Mouse (Mus musculus): ENCODE results near the gene Gphn. TPM values are rescaled to one million over a fixed set of nuclear protein-coding genes. Genes with fewer than 3 reads are reported as not detected.

Gphn gene
- 20.9 and 23.5 TPM in 2 replicates for polyA plus RNA-seq (2016; fragmentation: Nextera tagmentation; extraction: Ambion mirVana)

GRCm38 (mm10) chr12:78225707-78226518 is at the start of gene Gphn:
Gene Gphn, plus strand, starts transcription at chr12:78226379.
- Histone ChIP-seq H3K9ac (replicated peaks) (peak within 1 kb of the TSS; percentile 81), H3K27ac (replicated peaks) (peak within 1 kb of the TSS; percentile 98), H3K9me3 (no peaks in the 10 kb centered on the region), H3K4me3 (peak within 1 kb of the TSS; percentile 78), H3K36me3 (no peaks in the 10 kb centered on the region), H3K4me1 (peaks cover 4% of the 10 kb centered on the region), H3K4me2 (replicated peaks) (peak within 1 kb of the TSS; percentile 70), H3K27me3 (no peaks in the 10 kb centered on the region)
- ATAC-seq (ENCODE audit: low FRiP score, low read depth): peak; percentile 97
- WGBS: under 1% methylated on average over 69 of the region's 70 CpGs

GRCm38 (mm10) chr12:78181452-78181851 is 44.7 kb upstream of the Gphn start:
- 70% methylated on average over 2 of the region's 2 CpGs for WGBS
- Histone ChIP-seq H3K4me3 (no peak overlapping the region), H3K27ac (replicated peaks) (no peak overlapping the region), H3K9me3 (no peaks in the 10 kb centered on the region), H3K36me3 (no peaks in the 10 kb centered on the region), H3K9ac (replicated peaks) (no peak overlapping the region), H3K4me1 (no peaks in the 10 kb centered on the region; the same call in 1 of the 2 replicates), H3K4me2 (replicated peaks) (no peak overlapping the region), H3K27me3 (no peaks in the 10 kb centered on the region)
- ATAC-seq (ENCODE audit: low FRiP score, low read depth): no peak

GRCm38 (mm10) chr12:78193942-78194341 is 32.2 kb upstream of the Gphn start, which contains the start of gene Gm6657:
Gene Gm6657, plus strand, starts transcription at chr12:78194242.
- Histone ChIP-seq H3K4me1 (no peaks in the 10 kb centered on the region), H3K27me3 (no peaks in the 10 kb centered on the region), H3K36me3 (no peaks in the 10 kb centered on the region), H3K9ac (replicated peaks) (no peak within 1 kb of the TSS), H3K4me3 (no peak within 1 kb of the TSS), H3K9me3 (no peaks in the 10 kb centered on the region), H3K4me2 (replicated peaks) (no peak within 1 kb of the TSS), H3K27ac (replicated peaks) (no peak within 1 kb of the TSS)
- ATAC-seq (ENCODE audit: low FRiP score, low read depth): no peak

- no peaks in the 10 kb centered on the region for H3K9me3 ChIP-seq
- H3K9ac ChIP-seq (replicated peaks): no peak overlapping the region
- 60% methylated on average over 2 of the region's 2 CpGs for WGBS
- no peak for ATAC-seq (ENCODE audit: low FRiP score, low read depth)
- no peaks in the 10 kb centered on the region for H3K27me3 ChIP-seq
- H3K4me3 ChIP-seq: no peak overlapping the region
- H3K4me1 ChIP-seq: no peaks in the 10 kb centered on the region
- no peak overlapping the region for H3K4me2 ChIP-seq (replicated peaks)
- H3K36me3 ChIP-seq: no peaks in the 10 kb centered on the region
- no peak overlapping the region for H3K27ac ChIP-seq (replicated peaks)
Observed at GRCm38 (mm10) chr12:78195368-78195767, 30.8 kb upstream of the Gphn start.

GRCm38 (mm10) chr12:78203646-78204045 is 22.5 kb upstream of the Gphn start:
- no peak for ATAC-seq (ENCODE audit: low FRiP score, low read depth)

GRCm38 (mm10) chr12:78205915-78206570 is 20.1 kb upstream of the Gphn start:
- no peaks in the 10 kb centered on the region for H3K27me3 ChIP-seq
- H3K4me2 ChIP-seq (replicated peaks): 0 out of 2 replicates have a peak overlapping the region, but pooled peaks have one; percentile 15
- H3K27ac ChIP-seq (replicated peaks): no peak overlapping the region
- no peaks in the 10 kb centered on the region for H3K9me3 ChIP-seq
- no peak overlapping the region for H3K9ac ChIP-seq (replicated peaks)
- H3K4me3 ChIP-seq: no peak overlapping the region
- H3K36me3 ChIP-seq: no peaks in the 10 kb centered on the region
- no peaks in the 10 kb centered on the region for H3K4me1 ChIP-seq
- no peak for ATAC-seq (ENCODE audit: low FRiP score, low read depth)
- WGBS: 13% methylated on average over 5 of the region's 5 CpGs

More at GRCm38 (mm10) chr12:78203646-78204045, 22.5 kb upstream of the Gphn start:
- H3K4me2 ChIP-seq (replicated peaks): no peak overlapping the region
- H3K36me3 ChIP-seq: no peaks in the 10 kb centered on the region
- no peak overlapping the region for H3K27ac ChIP-seq (replicated peaks)
- 64% methylated on average over 5 of the region's 5 CpGs for WGBS
- H3K27me3 ChIP-seq: no peaks in the 10 kb centered on the region
- H3K9ac ChIP-seq (replicated peaks): no peak overlapping the region
- H3K4me3 ChIP-seq: no peak overlapping the region
- H3K9me3 ChIP-seq: no peaks in the 10 kb centered on the region
- H3K4me1 ChIP-seq: no peaks in the 10 kb centered on the region

- no peaks in the 10 kb centered on the region for H3K4me1 ChIP-seq
- H3K4me2 ChIP-seq (replicated peaks): no peak overlapping the region
- no peak overlapping the region for H3K27ac ChIP-seq (replicated peaks)
- H3K36me3 ChIP-seq: no peaks in the 10 kb centered on the region
- H3K9me3 ChIP-seq: no peaks in the 10 kb centered on the region
- ATAC-seq (ENCODE audit: low FRiP score, low read depth): no peak
- no peak overlapping the region for H3K4me3 ChIP-seq
- 88% methylated on average over 4 of the region's 4 CpGs for WGBS
- H3K27me3 ChIP-seq: no peaks in the 10 kb centered on the region
- no peak overlapping the region for H3K9ac ChIP-seq (replicated peaks)
Observed at GRCm38 (mm10) chr12:78206571-78206960, 19.6 kb upstream of the Gphn start.

GRCm38 (mm10) chr12:78209856-78210255 is 16.3 kb upstream of the Gphn start:
- Histone ChIP-seq H3K27me3 (no peaks in the 10 kb centered on the region), H3K27ac (replicated peaks) (no peak overlapping the region), H3K4me1 (no peaks in the 10 kb centered on the region), H3K9ac (replicated peaks) (no peak overlapping the region), H3K36me3 (no peaks in the 10 kb centered on the region), H3K4me3 (no peak overlapping the region), H3K9me3 (no peaks in the 10 kb centered on the region), H3K4me2 (replicated peaks) (no peak overlapping the region)
- WGBS: 94% methylated on average over 2 of the region's 2 CpGs
- no peak for ATAC-seq (ENCODE audit: low FRiP score, low read depth)

GRCm38 (mm10) chr12:78215490-78215889 is 10.7 kb upstream of the Gphn start:
- no peak for ATAC-seq (ENCODE audit: low FRiP score, low read depth)
- H3K27ac ChIP-seq (replicated peaks): no peak overlapping the region
- WGBS: 84% methylated on average over 6 of the region's 6 CpGs

GRCm38 (mm10) chr12:78219191-78219825 is 6.9 kb upstream of the Gphn start:
- Histone ChIP-seq H3K9me3 (no peaks in the 10 kb centered on the region), H3K4me3 (no peak overlapping the region), H3K27ac (replicated peaks) (no peak overlapping the region), H3K27me3 (no peaks in the 10 kb centered on the region), H3K4me2 (replicated peaks) (no peak overlapping the region), H3K36me3 (no peaks in the 10 kb centered on the region), H3K4me1 (no peaks in the 10 kb centered on the region), H3K9ac (replicated peaks) (no peak overlapping the region)
- ATAC-seq (ENCODE audit: low FRiP score, low read depth): no peak
- WGBS: 88% methylated on average over 4 of the region's 4 CpGs

More at GRCm38 (mm10) chr12:78215490-78215889, 10.7 kb upstream of the Gphn start:
- Histone ChIP-seq H3K36me3 (no peaks in the 10 kb centered on the region), H3K4me3 (no peak overlapping the region), H3K9me3 (no peaks in the 10 kb centered on the region), H3K9ac (replicated peaks) (no peak overlapping the region), H3K4me2 (replicated peaks) (no peak overlapping the region), H3K27me3 (no peaks in the 10 kb centered on the region), H3K4me1 (no peaks in the 10 kb centered on the region)

GRCm38 (mm10) chr12:78226519-78226875 is 318 bp downstream of the Gphn start:
- Histone ChIP-seq H3K9ac (replicated peaks) (peak overlapping the region; percentile 81), H3K27me3 (no peaks in the 10 kb centered on the region), H3K4me2 (replicated peaks) (peak overlapping the region; percentile 70), H3K4me3 (peak overlapping the region; percentile 78), H3K4me1 (peaks cover 4% of the 10 kb centered on the region), H3K36me3 (no peaks in the 10 kb centered on the region), H3K9me3 (no peaks in the 10 kb centered on the region), H3K27ac (replicated peaks) (peak overlapping the region; percentile 98)
- ATAC-seq (ENCODE audit: low FRiP score, low read depth): peak; percentile 88
- WGBS: under 1% methylated on average over 41 of the region's 48 CpGs

Data from midbrain, embryonic 12.5 days (tissue).